Mouse (Mus musculus): Measurements from ENCODE around the gene Olfr633. TPM values are rescaled to one million over a fixed set of nuclear protein-coding genes. Genes with fewer than 3 reads are reported as not detected.
"Not testable (repeated sequence)": the region's sequence is repeated elsewhere in the genome, so short reads cannot be mapped to it uniquely, and the experiment has no call there.

Gene Olfr633
- polyA plus RNA-seq, 1 experiment, result not detected

DNA sequence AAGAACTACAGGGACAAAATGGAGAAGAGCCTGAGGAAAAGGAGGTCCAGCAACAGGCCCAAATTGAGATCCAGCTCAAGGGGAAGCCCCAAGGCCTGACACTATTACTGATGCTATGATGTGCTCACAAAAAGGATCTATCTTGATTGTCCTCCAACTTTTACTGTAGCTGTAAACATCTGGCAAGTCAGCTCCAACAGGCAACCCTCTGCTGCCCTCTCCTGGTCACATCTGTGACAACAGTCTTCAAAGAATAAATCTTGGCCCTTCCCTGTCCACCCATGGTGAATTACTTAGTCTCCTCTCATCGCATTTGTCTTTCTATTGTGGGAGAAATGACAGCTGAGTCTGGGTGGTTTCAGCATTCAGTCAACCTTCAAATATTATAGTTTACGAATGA is 1.5 kb upstream of the Olfr633 start:
- Histone ChIP-seq H3K36me3 (ENCODE audit: control insufficient read depth, insufficient read depth, low read length) (no peaks in the 10 kb centered on the region), H3K27ac (ENCODE audit: insufficient read depth, low read depth, low read length) (no peak overlapping the region), H3K4me3 (ENCODE audit: insufficient read depth, low read depth, low read length) (no peak overlapping the region), H3K4me1 (ENCODE audit: control insufficient read depth, insufficient read depth, low read length) (no peaks in the 10 kb centered on the region), H3K27me3 (replicated peaks; ENCODE audit: control insufficient read depth, insufficient read depth, low read length) (no peaks in the 10 kb centered on the region)
- 23% methylated on average over 2 of the region's 2 CpGs for WGBS
- DNase-seq, result peak; percentile 21
- no peak for TF ChIP-seq POLR2A (IDR thresholded peaks at IDR 0.05; ENCODE audit: low read depth, low read length)
- TF ChIP-seq CTCF (conservative IDR thresholded peaks at IDR 0.05; ENCODE audit: insufficient read depth, insufficient read length, low read depth, low read length), result peak; percentile 70

DNA sequence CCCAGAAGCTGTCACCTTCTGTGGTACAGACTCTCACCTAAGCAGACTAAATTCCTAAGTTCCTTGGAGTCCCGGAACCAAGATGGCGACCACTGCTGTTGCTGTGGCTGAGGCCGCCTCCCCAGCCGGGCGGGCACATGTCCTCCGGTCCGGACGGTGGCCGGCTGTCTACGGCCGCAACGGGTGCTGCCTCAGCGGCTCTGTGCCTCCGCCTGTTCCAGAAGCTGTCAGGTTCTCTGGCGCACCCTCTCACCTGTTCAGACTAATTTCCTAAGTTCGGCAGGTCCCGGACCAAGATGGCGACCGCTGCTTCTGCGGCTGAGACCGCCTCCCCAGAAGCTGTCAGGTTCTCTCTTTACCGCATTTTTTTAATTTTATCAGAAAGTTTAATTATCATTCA is 22.6 kb downstream of the Olfr633 start:
- not testable (repeated sequence) for H3K36me3 ChIP-seq (ENCODE audit: control insufficient read depth, insufficient read depth, low read length); DNase-seq; H3K4me1 ChIP-seq (ENCODE audit: control insufficient read depth, insufficient read depth, low read length); H3K4me3 ChIP-seq (ENCODE audit: insufficient read depth, low read depth, low read length); H3K27me3 ChIP-seq (replicated peaks; ENCODE audit: control insufficient read depth, insufficient read depth, low read length); H3K27ac ChIP-seq (ENCODE audit: insufficient read depth, low read depth, low read length)
- 90% methylated on average over 22 of the region's 22 CpGs for WGBS

DNA sequence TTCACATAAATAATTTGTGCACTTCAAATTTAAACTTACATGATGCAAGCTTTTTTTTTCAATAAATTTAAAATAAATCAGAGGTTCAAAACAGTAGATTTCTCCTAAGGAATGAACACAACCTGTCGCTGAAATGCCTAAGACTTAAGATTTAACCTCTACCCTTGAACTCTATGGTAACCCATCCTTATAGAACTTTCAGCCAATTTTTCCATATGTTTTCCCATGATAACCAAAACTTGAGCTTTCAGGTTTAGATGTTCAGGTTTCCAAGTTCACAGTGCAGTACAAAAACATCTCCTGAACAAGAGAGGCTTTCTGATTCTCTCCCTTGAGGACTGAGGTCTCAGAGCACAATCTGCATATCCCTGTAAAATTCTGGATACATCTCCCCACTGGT is 26.6 kb downstream of the Olfr633 start, which contains the start of gene Olfr635:
TSS of gene Olfr635 (plus strand) at position 301 of the 400 bp plus-strand sequence.
- WGBS, result 73% methylated on average over 1 of the region's 1 CpGs
- no peak for TF ChIP-seq CTCF (conservative IDR thresholded peaks at IDR 0.05; ENCODE audit: insufficient read depth, insufficient read length, low read depth, low read length)
- TF ChIP-seq POLR2A (IDR thresholded peaks at IDR 0.05; ENCODE audit: low read depth, low read length), result no peak
- no peaks in the 10 kb centered on the region for H3K4me1 ChIP-seq (ENCODE audit: control insufficient read depth, insufficient read depth, low read length)

DNA sequence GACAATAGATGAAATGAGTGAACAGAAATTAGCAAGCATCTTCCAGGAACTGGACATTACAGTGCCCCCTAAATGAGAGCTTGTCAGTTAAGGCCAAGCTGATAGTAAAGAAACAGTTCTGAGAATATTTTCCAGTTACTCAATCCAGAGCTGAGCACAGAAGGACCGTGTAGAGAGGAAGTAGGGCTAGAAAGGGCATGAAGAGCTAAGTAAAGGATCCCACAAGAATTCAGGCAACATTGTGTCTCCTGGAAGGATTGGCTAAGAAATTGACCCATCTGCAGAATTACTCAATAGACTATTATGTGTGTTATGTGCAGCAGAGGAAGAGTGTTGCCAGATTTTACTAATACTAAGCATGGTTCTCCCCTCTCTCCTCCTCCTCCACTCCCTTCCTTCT is 27.5 kb downstream of the Olfr633 start:
- DNase-seq, result no peak
- TF ChIP-seq POLR2A (IDR thresholded peaks at IDR 0.05; ENCODE audit: low read depth, low read length) (no peak), CTCF (conservative IDR thresholded peaks at IDR 0.05; ENCODE audit: insufficient read depth, insufficient read length, low read depth, low read length) (no peak)
- 40% methylated on average over 1 of the region's 1 CpGs for WGBS

More for the DNA sequence above, 26.6 kb downstream of the Olfr633 start, which contains the start of gene Olfr635:
- Histone ChIP-seq H3K27me3 (replicated peaks; ENCODE audit: control insufficient read depth, insufficient read depth, low read length) (no peaks in the 10 kb centered on the region), H3K36me3 (ENCODE audit: control insufficient read depth, insufficient read depth, low read length) (no peaks in the 10 kb centered on the region), H3K27ac (ENCODE audit: insufficient read depth, low read depth, low read length) (no peak within 1 kb of the TSS), H3K4me3 (ENCODE audit: insufficient read depth, low read depth, low read length) (no peak within 1 kb of the TSS)
- DNase-seq, result no peak

DNA sequence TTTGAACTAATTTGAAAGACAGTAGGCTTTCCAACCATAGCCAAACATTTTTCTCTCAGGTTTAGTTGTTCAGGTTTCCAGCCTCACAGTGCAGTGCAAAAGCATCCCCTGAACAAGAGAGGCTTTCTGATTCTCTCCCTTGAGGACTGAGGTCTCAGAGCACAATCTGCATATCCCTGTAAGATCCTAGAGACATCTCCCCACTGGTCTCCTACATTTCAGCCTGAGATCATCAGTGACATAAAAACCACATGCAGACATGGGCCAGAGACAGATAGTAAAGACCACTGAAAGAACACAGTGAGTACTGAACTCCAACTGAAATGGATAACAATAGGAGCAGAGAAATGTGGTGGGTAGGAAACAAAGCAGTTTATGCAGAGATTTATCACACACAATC is 54.2 kb downstream of the Olfr633 start, which contains the start of gene Olfr638:
TSS of gene Olfr638 (plus strand) at position 301 of the 400 bp plus-strand sequence.
- no peak for DNase-seq
- H3K27me3 ChIP-seq (replicated peaks; ENCODE audit: control insufficient read depth, insufficient read depth, low read length), result no peaks in the 10 kb centered on the region
- no peak within 1 kb of the TSS for H3K27ac ChIP-seq (ENCODE audit: insufficient read depth, low read depth, low read length)

More for the DNA sequence above, 27.5 kb downstream of the Olfr633 start:
- Histone ChIP-seq H3K36me3 (ENCODE audit: control insufficient read depth, insufficient read depth, low read length) (no peaks in the 10 kb centered on the region), H3K27me3 (replicated peaks; ENCODE audit: control insufficient read depth, insufficient read depth, low read length) (no peaks in the 10 kb centered on the region), H3K4me1 (ENCODE audit: control insufficient read depth, insufficient read depth, low read length) (no peaks in the 10 kb centered on the region), H3K4me3 (ENCODE audit: insufficient read depth, low read depth, low read length) (no peak overlapping the region), H3K27ac (ENCODE audit: insufficient read depth, low read depth, low read length) (no peak overlapping the region)

More for the DNA sequence above, 54.2 kb downstream of the Olfr633 start, which contains the start of gene Olfr638:
- no peak for TF ChIP-seq POLR2A (IDR thresholded peaks at IDR 0.05; ENCODE audit: low read depth, low read length)
- no peak for TF ChIP-seq CTCF (conservative IDR thresholded peaks at IDR 0.05; ENCODE audit: insufficient read depth, insufficient read length, low read depth, low read length)
- no peaks in the 10 kb centered on the region for H3K36me3 ChIP-seq (ENCODE audit: control insufficient read depth, insufficient read depth, low read length)
- no peak within 1 kb of the TSS for H3K4me3 ChIP-seq (ENCODE audit: insufficient read depth, low read depth, low read length)
- H3K4me1 ChIP-seq (ENCODE audit: control insufficient read depth, insufficient read depth, low read length), result no peaks in the 10 kb centered on the region

Other genes with a start within 250 kb of the Olfr633 start
- gene Olfr243, start 229.8 kb upstream of the Olfr633 start, polyA plus RNA-seq (2012; rRNA removed), result not detected in 2 replicates
- not detected in 2 replicates for gene Olfr628, start 214.1 kb upstream of the Olfr633 start, polyA plus RNA-seq (2012; rRNA removed)
- gene Olfr629, start 199.5 kb upstream of the Olfr633 start, polyA plus RNA-seq (2012; rRNA removed), result not detected in 2 replicates
- not detected in 2 replicates for gene Olfr630, start 187.1 kb upstream of the Olfr633 start, polyA plus RNA-seq (2012; rRNA removed)
- not detected in 2 replicates for gene Olfr69, start 172.8 kb upstream of the Olfr633 start, polyA plus RNA-seq (2012; rRNA removed)
- gene Olfr68, start 164.7 kb upstream of the Olfr633 start, polyA plus RNA-seq (2012; rRNA removed), result not detected in 2 replicates
- not detected in 2 replicates for gene Olfr67, start 152.6 kb upstream of the Olfr633 start, polyA plus RNA-seq (2012; rRNA removed)
- 323 and 441 TPM in 2 replicates for gene Hbb-bt, start 130.4 kb upstream of the Olfr633 start, polyA plus RNA-seq (2012; rRNA removed)
- gene Hbb-bs, start 116.3 kb upstream of the Olfr633 start, polyA plus RNA-seq (2012; rRNA removed), result 3,704 and 5,002 TPM in 2 replicates
- not detected in 2 replicates for gene Hbb-bh2, start 103.9 kb upstream of the Olfr633 start, polyA plus RNA-seq (2012; rRNA removed)
- not detected in 2 replicates for gene Hbb-bh1, start 101.3 kb upstream of the Olfr633 start, polyA plus RNA-seq (2012; rRNA removed)
- not detected in 2 replicates for gene Hbb-y, start 91.2 kb upstream of the Olfr633 start, polyA plus RNA-seq (2012; rRNA removed)
- gene Olfr66, start 58.2 kb upstream of the Olfr633 start, polyA plus RNA-seq (2012; rRNA removed), result not detected in 2 replicates
- not detected in 2 replicates for gene Olfr64, start 50.0 kb upstream of the Olfr633 start, polyA plus RNA-seq (2012; rRNA removed)
- gene Olfr65, start 41.0 kb upstream of the Olfr633 start, polyA plus RNA-seq (2012; rRNA removed), result not detected in 2 replicates
- not detected in 2 replicates for gene Olfr631, start 15.6 kb upstream of the Olfr633 start, polyA plus RNA-seq (2012; rRNA removed)
- gene Olfr632, start 10.1 kb upstream of the Olfr633 start, polyA plus RNA-seq (2012; rRNA removed), result not detected in 2 replicates
- gene Olfr635, start 26.7 kb downstream of the Olfr633 start, polyA plus RNA-seq (2012; rRNA removed), result not detected in 2 replicates
- gene Olfr638, start 54.3 kb downstream of the Olfr633 start, polyA plus RNA-seq (2012; rRNA removed), result not detected in 2 replicates
- gene Olfr639, start 72.9 kb downstream of the Olfr633 start, polyA plus RNA-seq (2012; rRNA removed), result not detected in 2 replicates
- not detected in 2 replicates for gene Olfr640, start 81.1 kb downstream of the Olfr633 start, polyA plus RNA-seq (2012; rRNA removed)
- not detected in 2 replicates for gene Olfr641, start 91.0 kb downstream of the Olfr633 start, polyA plus RNA-seq (2012; rRNA removed)
- not detected in 2 replicates for gene Olfr642, start 108.2 kb downstream of the Olfr633 start, polyA plus RNA-seq (2012; rRNA removed)
- gene 4930516K23Rik, start 117.0 kb downstream of the Olfr633 start, polyA plus RNA-seq (2012; rRNA removed), result not detected in 2 replicates
- not detected in 2 replicates for gene Olfr644, start 127.4 kb downstream of the Olfr633 start, polyA plus RNA-seq (2012; rRNA removed)
- not detected in 2 replicates for gene Olfr645, start 141.0 kb downstream of the Olfr633 start, polyA plus RNA-seq (2012; rRNA removed)
- gene Olfr646, start 160.4 kb downstream of the Olfr633 start, polyA plus RNA-seq (2012; rRNA removed), result not detected in 2 replicates
- not detected in 2 replicates for gene Ubqln5, start 185.4 kb downstream of the Olfr633 start, polyA plus RNA-seq (2012; rRNA removed)
- gene Olfr643, start 193.0 kb downstream of the Olfr633 start, polyA plus RNA-seq (2012; rRNA removed), result not detected in 2 replicates
- gene Ubqln3, start 198.8 kb downstream of the Olfr633 start, polyA plus RNA-seq (2012; rRNA removed), result 0.07 and 0.09 TPM in 2 replicates
- 0.18 TPM in 1 of 2 replicates, not detected in the other for gene Ubqlnl, start 206.1 kb downstream of the Olfr633 start, polyA plus RNA-seq (2012; rRNA removed)
- not detected in 2 replicates for gene Olfm5, start 220.4 kb downstream of the Olfr633 start, polyA plus RNA-seq (2012; rRNA removed)
- gene Olfr648, start 239.0 kb downstream of the Olfr633 start, polyA plus RNA-seq (2012; rRNA removed), result not detected in 2 replicates

Measured in kidney, adult 2 months (tissue).